Mouse (Mus musculus) limb, embryonic 14.5 days (tissue): ENCODE measurements around the gene Dtx1. TPM values are rescaled to one million over a fixed set of nuclear protein-coding genes. Genes with fewer than 3 reads are reported as not detected.

ENCODE experiments used
- ATAC-seq: fragments of 200-750 bp; cut with Nextera tagmentation; 2 replicates; pipeline ENCODE4 v1.8.0; 2017; ENCODE audit warnings: low read depth, moderate number of reproducible peaks, moderate TSS enrichment; ENCODE audit not compliant: low FRiP score
- DNase-seq: peaks from one replicate; pipeline ENCODE4 v3.0.0-alpha.2; 2015; ENCODE audit warnings: low spot score
- H3K27ac ChIP-seq: fragments of 300-500 bp; sonication (generic); replicated peaks from 2 replicates; pipeline ENCODE4 v1.5.1; 2014; ENCODE audit warnings: low read depth, mild to moderate bottlenecking, low read length, moderate library complexity, mixed read lengths
- H3K27me3 ChIP-seq: fragments of 300-500 bp; sonication (generic); 2 replicates; pipeline ENCODE4 v1.6.1; 2014; ENCODE audit warnings: low read length, mixed read lengths; ENCODE audit not compliant: control insufficient read depth, insufficient read depth
- H3K36me3 ChIP-seq: fragments of 300-500 bp; sonication (generic); 2 replicates; pipeline ENCODE4 v1.6.1; 2014; ENCODE audit warnings: mild to moderate bottlenecking, low read length, moderate library complexity, mixed read lengths; ENCODE audit not compliant: control insufficient read depth, insufficient read depth
- H3K4me1 ChIP-seq: fragments of 300-500 bp; sonication (generic); 2 replicates; pipeline ENCODE4 v1.6.1; 2014; ENCODE audit warnings: antibody characterized with exemption, low read length, mixed read lengths; ENCODE audit not compliant: control insufficient read depth, insufficient read depth
- H3K4me2 ChIP-seq: fragments of 300-500 bp; sonication (generic); replicated peaks from 2 replicates; pipeline ENCODE4 v1.6.1; 2014; ENCODE audit warnings: low read depth, mild to moderate bottlenecking, low read length, moderate library complexity; ENCODE audit not compliant: severe bottlenecking
- H3K4me3 ChIP-seq: fragments of 300-500 bp; sonication (generic); replicated peaks from 2 replicates; pipeline ENCODE4 v1.5.1; 2014; ENCODE audit warnings: low read length
- H3K9ac ChIP-seq: fragments of 300-500 bp; sonication (generic); 2 replicates; pipeline ENCODE4 v1.6.1; 2014; ENCODE audit warnings: mild to moderate bottlenecking, low read depth, low read length, moderate library complexity; ENCODE audit not compliant: severe bottlenecking
- H3K9me3 ChIP-seq: fragments of 300-500 bp; sonication (generic); 2 replicates; pipeline ENCODE4 v1.6.1; 2016; ENCODE audit warnings: low read length; ENCODE audit not compliant: control insufficient read depth
- POLR2A ChIP-seq: fragments of 200-500 bp; IDR thresholded peaks from 2 replicates; pipeline ENCODE4 v1.8.0; 2012; ENCODE audit warnings: inconsistent platforms, mild to moderate bottlenecking, moderate library complexity, borderline replicate concordance; ENCODE audit not compliant: insufficient read depth, insufficient read length; ENCODE audit errors: extremely low read depth
- WGBS: fragments of 180-500 bp; shearing (Covaris S2); extraction: QIAGEN DNeasy Blood & Tissue Kit; methylation state at CpG from one replicate; pipeline ENCODE4 v1.1.7; 2014; 5-methylcytosine and 5-hydroxymethylcytosine counted together
- polyA plus RNA-seq, 2 experiments: library from polyadenylated mRNA; depleted of rRNA in 1 of 2; stranded (reverse) in 1 of 2; unstranded in 1 of 2; fragments of >200 nt; fragmentation: Nextera tagmentation in 1 of 2; extraction: Ambion mirVana in 1 of 2; gene quantifications; 2 replicates each; pipeline versions ENCODE4 v1.2.1 to v1.2.3; 2012 to 2014

The Dtx1 gene
- polyA plus RNA-seq, 2 experiments = 3.9 to 11.1 TPM

DNA sequence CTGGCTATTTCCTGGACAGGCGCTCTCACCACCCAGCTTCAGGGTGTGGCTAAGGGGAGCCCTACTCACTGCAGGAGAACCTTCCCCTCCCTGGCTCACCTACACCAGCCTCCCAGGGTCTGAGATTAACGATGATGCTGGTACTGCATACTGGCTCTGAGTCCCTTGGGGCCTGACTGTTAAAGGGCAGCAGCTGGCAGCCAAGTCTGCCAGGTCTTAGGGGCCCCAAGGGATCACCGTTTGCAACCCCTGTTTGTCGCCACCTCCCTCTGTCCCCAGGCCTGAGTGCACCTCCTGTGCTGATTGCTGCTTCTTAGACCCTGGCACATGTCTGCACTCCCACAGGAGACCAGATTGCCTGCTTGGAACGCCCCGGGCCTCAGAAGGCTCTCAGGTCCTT lies 7.3 kb downstream of the Dtx1 start:
- no peak for DNase-seq
- WGBS = 40% methylated on average over 6 of the region's 6 CpGs
- Histone ChIP-seq H3K9me3 (no peaks in the 10 kb centered on the region), H3K27ac (no peak overlapping the region), H3K36me3 (no peaks in the 10 kb centered on the region), H3K9ac (no peak overlapping the region), H3K4me1 (peaks cover 4% of the 10 kb centered on the region), H3K27me3 (peaks cover 11% of the 10 kb centered on the region; the same call in 1 of the 2 replicates), H3K4me2 (no peak overlapping the region), H3K4me3 (no peak overlapping the region)
- no peak for TF ChIP-seq POLR2A
- no peak for ATAC-seq

DNA sequence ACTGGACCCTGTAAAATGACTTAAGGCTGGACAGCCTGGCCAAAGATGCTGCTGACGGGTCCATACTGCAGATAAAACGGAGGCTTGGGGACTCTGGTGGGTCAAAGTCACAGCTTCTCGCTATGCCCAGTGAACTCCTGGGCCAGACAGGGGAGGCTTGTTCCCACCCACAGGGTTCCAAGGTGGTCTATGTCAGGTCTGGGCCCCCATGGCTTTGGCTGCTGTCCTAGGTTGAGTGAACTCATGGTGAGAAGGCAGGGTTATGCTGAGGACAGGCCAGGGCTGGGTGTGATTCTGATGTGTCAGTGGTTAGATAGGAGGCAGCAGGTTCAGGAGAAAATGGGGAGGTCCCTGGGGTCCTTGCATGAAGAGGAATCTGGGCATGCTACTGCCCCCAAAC lies 8.1 kb downstream of the Dtx1 start:
- Histone ChIP-seq H3K27me3 (0 out of 2 replicates have a peak, but pooled peaks cover 4% of the 10 kb centered on the region), H3K4me2 (no peak overlapping the region), H3K9ac (no peak overlapping the region), H3K27ac (no peak overlapping the region), H3K36me3 (no peaks in the 10 kb centered on the region), H3K4me1 (peaks cover 8% of the 10 kb centered on the region), H3K4me3 (no peak overlapping the region), H3K9me3 (no peaks in the 10 kb centered on the region)
- 72% methylated on average over 3 of the region's 3 CpGs for WGBS
- no peak for TF ChIP-seq POLR2A
- DNase-seq = no peak
- ATAC-seq = no peak

DNA sequence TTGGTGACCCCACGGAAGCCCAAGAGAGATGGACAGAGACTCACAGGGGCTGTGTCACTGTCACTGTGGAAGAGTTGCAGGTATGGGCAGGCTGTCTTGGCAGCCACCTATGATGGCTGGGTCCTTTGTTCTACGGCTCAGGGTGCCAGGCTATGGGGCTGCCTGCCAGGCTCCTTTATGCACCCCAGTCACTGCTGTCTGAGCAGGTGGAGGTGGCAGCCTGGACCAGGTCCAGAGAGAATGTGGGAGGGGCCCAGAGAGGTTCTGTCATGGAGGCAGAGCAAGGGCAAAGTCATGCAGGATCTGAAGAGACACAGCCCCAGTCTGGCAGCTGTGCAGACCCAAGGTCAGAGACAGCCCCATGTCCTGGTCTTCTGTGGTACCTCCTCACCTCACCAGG lies 8.8 kb downstream of the Dtx1 start:
- Histone ChIP-seq H3K4me2 (no peak overlapping the region), H3K4me1 (peaks cover 9% of the 10 kb centered on the region), H3K36me3 (no peaks in the 10 kb centered on the region), H3K9me3 (no peaks in the 10 kb centered on the region), H3K27ac (no peak overlapping the region), H3K9ac (no peak overlapping the region), H3K27me3 (no peaks in the 10 kb centered on the region), H3K4me3 (no peak overlapping the region)
- no peak for ATAC-seq
- no peak for TF ChIP-seq POLR2A
- WGBS = 100% methylated on average over 2 of the region's 2 CpGs
- DNase-seq = no peak

DNA sequence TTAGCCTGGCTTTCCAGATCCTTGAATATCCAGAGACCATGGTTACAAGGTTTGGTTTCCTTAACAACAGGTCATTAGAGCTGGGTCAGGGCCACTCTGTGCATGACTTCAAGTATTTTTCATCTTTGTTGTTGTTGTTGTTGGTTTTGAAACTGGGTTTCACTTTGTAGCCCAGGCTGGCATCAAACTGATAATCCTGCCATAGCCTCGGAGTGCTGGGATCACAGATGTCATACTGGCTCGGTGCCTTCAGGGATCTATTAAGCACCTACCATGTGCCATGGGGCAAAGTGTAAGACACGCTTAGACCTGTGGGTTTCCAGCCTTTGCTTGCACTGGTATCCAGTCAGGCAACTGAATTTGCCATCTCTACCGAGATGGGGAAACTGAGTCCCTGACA lies 9.3 kb downstream of the Dtx1 start:
- H3K4me3 ChIP-seq = no peak overlapping the region
- no peak for TF ChIP-seq POLR2A
- WGBS = 76% methylated on average over 4 of the region's 4 CpGs
- H3K27ac ChIP-seq = no peak overlapping the region
- DNase-seq (no peak), ATAC-seq (no peak)
- peaks cover 9% of the 10 kb centered on the region for H3K4me1 ChIP-seq
- no peaks in the 10 kb centered on the region for H3K36me3 ChIP-seq
- no peak overlapping the region for H3K4me2 ChIP-seq
- H3K9me3 ChIP-seq = no peaks in the 10 kb centered on the region
- peaks cover 3% of the 10 kb centered on the region; the same call in 1 of the 2 replicates for H3K27me3 ChIP-seq
- no peak overlapping the region for H3K9ac ChIP-seq

DNA sequence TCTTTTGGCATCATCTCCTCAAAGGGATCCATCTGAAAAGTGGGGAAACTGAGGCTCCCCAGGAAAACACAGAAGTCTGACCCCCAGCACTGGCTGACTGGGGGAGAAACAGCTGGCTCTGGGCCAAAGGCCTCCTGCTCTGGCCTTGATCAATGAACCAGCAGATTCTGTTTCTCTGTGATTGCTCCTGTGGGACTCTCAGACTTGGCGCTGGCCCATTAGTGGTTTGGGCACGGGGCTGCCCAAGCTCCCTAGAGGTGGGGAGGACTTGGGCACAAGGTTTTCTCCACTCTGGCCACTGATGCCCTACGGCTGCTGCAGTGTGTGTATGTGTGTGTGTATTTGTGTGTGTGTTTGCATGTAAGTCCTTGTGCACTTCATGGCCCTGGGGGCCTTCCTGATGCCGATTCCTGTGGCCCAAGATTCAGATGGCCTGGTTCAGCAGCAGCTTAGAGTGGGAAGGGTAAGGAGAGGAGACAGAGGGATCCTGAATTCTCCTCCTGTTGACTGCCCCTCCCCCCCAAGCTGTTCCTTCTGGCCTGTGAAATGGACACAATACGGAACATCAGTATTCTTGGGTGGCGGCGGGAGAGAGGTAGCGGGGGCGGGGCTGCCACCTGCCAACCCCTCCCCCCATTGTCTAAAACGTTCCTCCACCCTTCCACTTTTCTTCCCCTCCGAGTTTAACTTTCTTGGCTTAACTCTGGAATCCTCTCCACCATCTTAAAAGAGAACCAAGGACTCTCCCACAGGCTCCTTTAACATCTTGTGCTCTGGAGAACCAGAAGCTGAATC lies 10.5 kb downstream of the Dtx1 start:
- no peaks in the 10 kb centered on the region for H3K9me3 ChIP-seq
- H3K4me2 ChIP-seq = no peak overlapping the region
- H3K36me3 ChIP-seq = no peaks in the 10 kb centered on the region
- no peak overlapping the region for H3K4me3 ChIP-seq
- peaks cover 14% of the 10 kb centered on the region for H3K27me3 ChIP-seq
- DNase-seq (no peak), ATAC-seq (no peak)
- H3K4me1 ChIP-seq = 0 out of 2 replicates have a peak, but pooled peaks cover 5% of the 10 kb centered on the region
- H3K27ac ChIP-seq = no peak overlapping the region
- TF ChIP-seq POLR2A = no peak
- no peak overlapping the region for H3K9ac ChIP-seq
- WGBS = 55% methylated on average over 11 of the region's 11 CpGs
